Mouse (Mus musculus) liver, adult 2 months (tissue): ENCODE measurements at regions not wholly inside any gene's neighbourhood (a gene's known extent, or its start where the extent isn't known, plus 50 kb on each side); places are given as distances from the start of the nearest gene placed in this dataset.

Source experiments
- CTCF ChIP-seq: fragments of 200-500 bp; IDR thresholded peaks from 2 replicates; pipeline ENCODE4 v1.5.1; 2011; ENCODE audit warnings: low read depth, low read length, control low read depth
- POLR2A ChIP-seq: fragments of 200-500 bp; IDR thresholded peaks from 2 replicates; pipeline ENCODE4 v1.6.1; 2011; ENCODE audit warnings: low read length, control low read depth; ENCODE audit not compliant: insufficient read depth; ENCODE audit errors: extremely low read depth

GRCm38 (mm10) chr2:166309882-166310281, 154.4 kb upstream of the Sulf2 start:
- no peak for TF ChIP-seq POLR2A
- TF ChIP-seq CTCF: no peak
